In the genomic region with DNA sequence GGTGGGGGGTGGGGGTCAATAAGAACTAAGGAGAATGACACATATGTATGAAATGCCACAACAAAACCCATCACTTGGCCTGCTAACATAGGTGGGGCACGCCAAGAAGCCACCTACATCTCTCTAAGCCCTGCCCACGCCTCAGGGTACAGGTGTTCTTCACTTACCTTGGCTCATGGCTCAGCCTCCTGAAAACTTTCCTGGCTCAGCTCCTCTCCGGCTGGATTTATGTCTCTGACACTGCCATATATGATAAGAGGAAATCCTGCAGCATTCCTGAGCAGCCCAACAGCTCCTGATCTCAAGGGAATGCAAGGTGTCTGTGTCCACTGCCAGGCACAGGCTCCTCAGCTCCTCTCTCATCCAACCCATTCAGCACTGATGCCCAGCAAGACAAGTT, we compare ENCODE assay signal across 18 mouse cellular contexts. TPM values are rescaled to one million over a fixed set of nuclear protein-coding genes. Genes with fewer than 3 reads are reported as not detected.
"Had no signal": no experiment of that assay in that cellular context is flagged by ENCODE, and none has a peak within 500 bp of the region (broad histone marks: within the 10 kb centered on the region; RNA-seq: fewer than 3 reads in every experiment).

No protein-coding gene starts in this region.

- H3K27me3 ChIP-seq: lung, embryonic 15.5 days; megakaryocyte, embryonic 14.5 days; midbrain, embryonic 13.5 days; midbrain, embryonic 15.5 days; neural tube, embryonic 12.5 days; stomach, embryonic 15.5 days had no signal

- DNase-seq: lung, adult 2 months; lung, postnatal 14 days; lung, postnatal 36 days; right cerebral cortex, postnatal 14 days; thymus, adult 2 months; thymus, postnatal 25 days; thymus, postnatal 4 days had no signal

- H3K9me3 ChIP-seq: lung, embryonic 15.5 days; megakaryocyte, embryonic 14.5 days; midbrain, embryonic 13.5 days; midbrain, embryonic 15.5 days; neural tube, embryonic 12.5 days; stomach, embryonic 15.5 days had no signal

- H3K36me3 ChIP-seq: lung, embryonic 15.5 days; midbrain, embryonic 13.5 days; midbrain, embryonic 15.5 days; neural tube, embryonic 12.5 days; stomach, embryonic 15.5 days had no signal

- H3K9ac ChIP-seq: lung, embryonic 15.5 days; midbrain, embryonic 13.5 days; midbrain, embryonic 15.5 days; neural tube, embryonic 12.5 days; stomach, embryonic 15.5 days had no signal

- H3K27ac ChIP-seq: lung, embryonic 15.5 days; macrophage; midbrain, embryonic 13.5 days; midbrain, embryonic 15.5 days; neural tube, embryonic 12.5 days; stomach, embryonic 15.5 days; stomach, postnatal 0 days had no signal

- H3K4me1 ChIP-seq: lung, embryonic 15.5 days; midbrain, embryonic 13.5 days; neural tube, embryonic 12.5 days; stomach, embryonic 15.5 days had no signal

- H3K4me3 ChIP-seq: lung, embryonic 15.5 days; megakaryocyte, embryonic 14.5 days; midbrain, embryonic 13.5 days; midbrain, embryonic 15.5 days; neural tube, embryonic 12.5 days; stomach, embryonic 15.5 days had no signal

- ATAC-seq: lung, postnatal 0 days; midbrain, embryonic 13.5 days; midbrain, embryonic 15.5 days had no signal

- H3K4me2 ChIP-seq: lung, embryonic 15.5 days; midbrain, embryonic 11.5 days; midbrain, embryonic 13.5 days; midbrain, embryonic 15.5 days; neural tube, embryonic 12.5 days; stomach, embryonic 15.5 days had no signal

RNA-seq across cellular contexts. Expression of gene Il1b, which starts 40.7 kb away (rescaled TPM):
- total RNA-seq: midbrain, postnatal 0 days had no signal
- polyA plus RNA-seq: lung, embryonic 15.5 days; midbrain, embryonic 11.5 days; midbrain, embryonic 13.5 days; midbrain, embryonic 15.5 days; neural tube, embryonic 12.5 days had no signal
